Mouse (Mus musculus): ENCODE data around the gene Serpina10.
"Not testable (repeated sequence)": the region's sequence is repeated elsewhere in the genome, so short reads cannot be mapped to it uniquely, and the experiment has no call there.

Gene Serpina10

DNA sequence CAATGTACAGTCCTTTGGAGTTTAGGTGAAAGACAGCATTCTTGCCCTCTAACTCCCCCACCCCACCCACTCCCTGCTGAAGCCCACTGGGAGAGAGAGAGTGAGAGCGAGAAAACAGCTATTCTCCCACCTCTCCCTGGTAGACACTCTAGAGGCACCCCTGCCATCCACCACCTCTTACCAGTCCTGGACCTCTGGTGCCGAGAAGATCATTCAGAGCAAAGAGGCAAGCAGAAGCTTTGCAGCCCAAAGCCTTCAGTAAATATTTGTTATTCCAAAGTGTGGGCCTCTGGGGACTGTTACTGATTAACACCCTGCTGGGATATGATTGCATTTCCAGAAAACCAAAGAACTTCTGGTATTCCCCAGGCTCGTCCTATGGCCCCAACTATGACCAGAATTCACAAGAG is at the start of gene Serpina10:
Gene Serpina10 (minus strand): TSS at position 242 of the 410 bp plus-strand sequence.
- in situ Hi-C loops (cut with MboI, MseI) = no loop called here

DNA sequence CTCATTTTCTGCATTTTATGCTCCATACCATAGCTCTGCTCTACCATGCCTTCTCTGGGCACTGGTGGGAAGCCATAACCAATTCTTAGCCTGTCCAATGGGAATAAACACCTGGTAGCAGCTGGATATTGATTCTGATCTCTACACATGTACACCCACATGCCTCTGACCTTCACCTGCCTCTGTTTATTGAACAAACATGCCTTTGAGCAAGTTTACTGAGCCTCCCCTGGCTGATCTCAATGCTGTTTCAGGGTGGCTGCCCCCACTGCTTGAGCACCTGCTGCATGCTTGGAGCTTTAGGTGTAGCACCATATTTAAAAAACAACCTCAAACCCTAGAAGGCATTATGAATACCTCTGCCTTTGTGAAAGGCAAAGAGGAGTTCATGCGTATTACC is 48.6 kb upstream of the Serpina10 start:
- in situ Hi-C loops (cut with MboI, MseI) = not testable (repeated sequence)

DNA sequence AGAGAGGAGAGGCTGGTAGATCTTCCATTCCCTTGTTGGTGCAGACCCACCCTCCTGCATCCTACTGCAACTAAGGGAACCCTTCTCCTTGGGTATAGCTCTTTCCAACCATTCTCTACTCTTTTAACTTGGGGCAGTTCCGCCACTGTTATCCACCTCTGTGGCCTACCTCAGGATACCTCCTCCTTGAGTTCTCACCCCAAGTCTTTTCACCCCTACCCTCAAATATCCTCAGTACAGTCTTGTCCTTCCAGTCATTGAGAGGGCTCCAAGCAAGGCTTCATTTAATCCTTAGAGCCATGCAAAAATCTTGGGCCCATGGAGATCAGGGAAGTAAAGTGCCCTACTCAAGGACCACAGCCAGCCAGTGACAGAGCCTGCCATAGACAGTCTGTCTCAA is 44.8 kb upstream of the Serpina10 start, which contains the start of gene Serpina16:
Gene Serpina16 (minus strand): TSS at position 101 of the 400 bp plus-strand sequence.
- in situ Hi-C loops (cut with MboI, MseI) = no loop called here

DNA sequence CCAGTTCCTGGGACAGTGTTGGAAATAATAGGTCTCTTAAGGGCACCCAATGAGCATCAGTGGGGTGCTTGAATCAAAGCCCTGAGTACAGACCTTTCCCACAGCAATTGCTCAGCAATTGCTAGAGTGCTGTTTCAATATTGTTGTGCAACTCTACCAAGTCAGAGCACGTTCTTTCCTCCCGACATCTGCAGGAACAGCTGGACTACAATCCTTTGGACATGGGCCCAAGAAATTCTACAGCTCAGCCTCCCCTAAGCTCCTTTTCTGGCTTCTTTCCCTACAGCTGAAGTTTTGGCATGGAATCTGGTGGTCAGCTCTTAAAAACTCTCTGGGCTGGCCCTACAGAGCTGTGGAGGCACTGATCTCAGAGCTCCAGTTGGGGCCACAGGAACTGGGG is 41.9 kb upstream of the Serpina10 start:
- in situ Hi-C loops (cut with MboI, MseI) = no loop called here

DNA sequence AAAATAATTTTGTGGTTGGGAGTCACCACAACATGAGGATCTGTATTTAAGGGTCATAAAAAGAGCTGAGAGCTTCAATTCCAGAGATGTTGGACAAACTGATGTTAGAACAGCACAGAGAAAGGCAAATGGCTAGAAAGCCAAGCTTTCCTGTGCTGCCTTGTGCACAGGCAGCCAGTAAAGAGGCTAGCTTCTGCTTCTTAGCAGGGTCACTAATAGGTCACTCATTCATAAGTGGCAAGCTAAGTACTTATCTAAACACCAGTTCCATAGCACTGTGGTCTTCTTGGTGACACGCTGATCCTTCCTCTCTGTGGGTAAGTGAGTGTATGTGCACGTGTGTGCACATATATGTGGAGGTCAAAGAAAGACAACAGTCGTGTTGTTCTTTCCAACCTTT is 40.2 kb upstream of the Serpina10 start:
- in situ Hi-C loops (cut with MboI, MseI) = no loop called here

DNA sequence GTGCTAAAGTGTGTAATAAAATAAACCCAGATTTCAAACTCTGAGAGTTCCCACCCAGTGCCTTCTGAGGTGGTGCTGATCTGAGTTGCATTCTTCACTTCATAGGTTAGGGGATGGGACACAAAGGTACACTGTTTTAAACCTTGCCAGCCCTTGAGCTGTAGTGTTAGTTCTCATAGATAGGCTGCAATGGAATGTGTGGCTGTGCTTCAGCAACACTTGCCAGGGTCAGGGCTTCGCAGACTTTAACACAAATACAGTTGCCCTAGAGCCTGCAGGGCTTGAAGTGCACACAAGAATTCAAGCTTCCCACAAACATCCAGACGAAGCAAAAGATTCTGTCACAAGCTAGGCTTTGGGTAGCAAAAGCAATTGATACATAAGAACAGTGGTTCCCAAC is 39.7 kb upstream of the Serpina10 start:
- in situ Hi-C loops (cut with MboI, MseI) = no loop called here

- in situ Hi-C loops (cut with MboI, MseI) = no loop called here
Observed at GRCm38 (mm10) chr12:103670344-103670743, 39.1 kb upstream of the Serpina10 start.

GRCm38 (mm10) chr12:103665286-103665685 is 34.0 kb upstream of the Serpina10 start:
- in situ Hi-C loops (cut with MboI, MseI) = no loop called here

GRCm38 (mm10) chr12:103662053-103662452 is 30.8 kb upstream of the Serpina10 start:
- in situ Hi-C loops (cut with MboI, MseI) = not testable (repeated sequence)

DNA sequence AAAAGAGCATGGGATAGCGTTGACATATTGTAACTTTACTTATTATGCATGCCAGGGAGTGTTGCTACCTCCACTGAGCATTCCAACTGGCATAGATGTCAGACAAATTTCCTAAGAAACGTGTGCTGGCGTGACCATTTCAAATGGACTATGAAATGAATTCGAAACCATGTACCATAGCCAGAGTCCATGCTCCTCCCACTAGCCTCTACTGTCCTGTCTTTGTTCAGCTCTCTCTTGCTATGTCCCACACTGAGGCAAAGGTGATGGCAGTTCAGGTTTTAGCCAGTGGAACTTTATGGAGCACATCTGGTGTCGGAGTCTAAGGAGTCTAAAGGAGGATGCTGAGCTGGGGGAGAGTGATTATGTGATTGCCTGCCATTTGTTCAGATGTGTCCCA is 28.8 kb upstream of the Serpina10 start:
- in situ Hi-C loops (cut with MboI, MseI) = no loop called here

DNA sequence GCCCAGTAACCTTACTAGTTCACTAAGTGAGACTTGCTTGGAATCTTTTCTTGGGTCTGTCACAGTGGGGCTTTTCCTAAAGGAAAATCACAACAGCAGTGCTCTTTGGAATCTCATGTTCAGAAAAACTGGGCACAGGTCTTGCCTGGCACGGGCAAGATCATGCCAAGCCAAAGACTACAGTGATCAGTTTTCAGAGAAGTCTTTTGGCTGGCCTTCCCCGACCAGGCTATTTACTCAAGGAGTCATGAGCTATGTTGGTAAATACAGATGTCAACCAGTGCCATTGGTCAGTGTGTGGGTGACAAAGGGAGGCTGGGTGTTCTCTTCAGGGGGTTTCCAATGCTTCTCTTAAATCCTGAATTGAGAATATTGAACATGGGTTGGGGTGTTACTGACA is 27.9 kb upstream of the Serpina10 start:
- in situ Hi-C loops (cut with MboI, MseI) = no loop called here

DNA sequence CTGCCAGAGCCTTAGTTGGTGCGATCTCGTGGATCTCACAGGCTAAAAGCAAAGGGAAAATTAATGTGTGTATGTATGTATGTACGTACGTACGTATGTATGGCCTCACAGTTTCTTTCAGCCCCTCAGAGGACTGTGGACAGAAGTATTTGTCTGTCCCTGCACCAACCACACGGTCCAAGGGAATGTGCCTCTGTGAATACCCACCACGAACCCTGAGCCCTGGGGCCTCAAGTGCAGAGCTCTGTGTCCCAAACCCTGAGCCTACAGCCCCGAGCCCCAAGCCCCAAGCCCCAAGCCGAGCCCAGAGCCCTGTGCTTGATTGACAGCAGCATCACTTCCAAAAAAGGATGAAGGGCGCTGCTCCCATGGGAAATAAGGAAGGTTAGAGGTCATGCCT is 26.7 kb upstream of the Serpina10 start:
- in situ Hi-C loops (cut with MboI, MseI) = no loop called here

DNA sequence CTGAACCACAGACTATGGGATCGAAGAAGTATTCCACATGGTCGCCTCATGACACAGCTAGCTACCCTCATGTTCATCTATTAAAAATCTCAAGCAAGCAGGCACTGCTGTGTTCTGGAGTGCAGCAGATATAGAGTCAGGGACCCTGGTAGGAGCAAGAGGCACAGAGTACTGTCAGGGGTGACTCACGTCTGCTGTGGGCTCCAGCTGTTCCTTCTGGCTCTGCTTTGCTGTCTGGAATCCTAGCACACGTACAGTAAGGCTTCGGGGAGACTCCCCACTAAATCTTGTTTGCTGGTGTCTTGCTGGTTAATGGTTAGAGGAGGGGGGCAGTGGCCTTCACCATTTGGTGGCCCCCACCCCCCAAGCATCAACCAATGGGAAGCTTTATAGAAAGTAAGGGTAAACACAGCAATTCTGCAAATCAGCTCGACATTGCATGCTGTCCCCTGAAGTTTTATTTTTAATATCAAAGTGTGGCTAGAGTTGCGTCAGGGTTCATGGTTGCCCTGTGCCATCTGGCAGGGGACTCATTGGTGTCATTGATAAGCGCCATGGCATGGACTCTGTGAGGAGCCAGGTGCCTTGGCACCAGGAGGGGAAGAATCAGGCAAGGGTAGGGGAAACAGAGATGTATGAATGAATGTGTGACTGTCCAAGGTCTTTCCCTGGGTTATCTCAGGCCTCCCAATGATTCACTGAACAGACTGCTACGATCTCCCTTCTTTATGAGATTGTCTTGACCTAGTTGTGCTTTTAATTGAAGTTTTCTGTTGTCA is 25.8 kb upstream of the Serpina10 start, which contains the start of gene Serpina6:
Gene Serpina6 (minus strand): TSS at position 365 of the 779 bp plus-strand sequence.
- in situ Hi-C loops (cut with MboI, MseI) = no loop called here

- in situ Hi-C loops (cut with MboI, MseI) = no loop called here
Observed at GRCm38 (mm10) chr12:103655123-103656044, 24.1 kb upstream of the Serpina10 start.

GRCm38 (mm10) chr12:103653836-103654235 is 22.6 kb upstream of the Serpina10 start:
- in situ Hi-C loops (cut with MboI, MseI) = no loop called here

DNA sequence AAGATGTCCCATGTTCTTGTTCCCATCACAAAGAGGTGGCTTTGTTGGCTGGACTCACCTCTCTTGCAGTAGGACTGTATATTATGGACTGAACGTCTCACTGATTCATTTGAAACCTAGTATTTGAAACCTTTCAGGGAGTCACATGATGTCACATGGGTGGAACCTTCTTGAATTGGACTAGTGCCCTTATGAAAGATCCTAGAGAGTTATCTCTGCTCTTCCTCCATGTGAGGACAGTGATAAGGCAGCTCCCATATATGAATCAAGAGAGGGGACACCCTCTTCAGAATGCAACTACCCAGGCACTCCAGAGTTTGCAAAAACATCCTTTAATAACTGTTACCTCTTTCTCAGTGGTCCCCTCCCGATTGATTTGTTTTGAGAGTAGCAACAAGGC is 15.1 kb upstream of the Serpina10 start:
- in situ Hi-C loops (cut with MboI, MseI) = no loop called here

GRCm38 (mm10) chr12:103644601-103645000 is 13.4 kb upstream of the Serpina10 start:
- in situ Hi-C loops (cut with MboI, MseI) = no loop called here

GRCm38 (mm10) chr12:103643818-103644217 is 12.6 kb upstream of the Serpina10 start:
- in situ Hi-C loops (cut with MboI, MseI) = no loop called here

DNA sequence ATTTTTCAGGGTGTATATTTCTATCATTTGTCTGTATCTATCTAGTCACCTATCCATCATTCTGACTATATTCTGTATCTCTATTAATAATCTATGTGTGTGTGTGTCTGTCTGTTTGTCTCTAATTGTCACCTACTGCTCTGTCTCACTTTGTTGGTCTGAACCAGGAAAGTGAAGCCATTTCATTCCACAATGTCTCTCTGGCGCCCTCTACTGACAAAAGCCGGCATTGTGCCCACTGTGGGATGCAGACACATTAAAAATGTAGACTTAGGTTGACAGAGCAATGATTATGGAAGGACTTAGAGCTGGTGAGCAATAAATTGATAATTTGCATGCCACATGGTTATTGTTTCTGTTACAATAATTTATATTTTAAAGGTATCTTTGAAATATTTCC is 12.1 kb upstream of the Serpina10 start:
- in situ Hi-C loops (cut with MboI, MseI) = no loop called here

DNA sequence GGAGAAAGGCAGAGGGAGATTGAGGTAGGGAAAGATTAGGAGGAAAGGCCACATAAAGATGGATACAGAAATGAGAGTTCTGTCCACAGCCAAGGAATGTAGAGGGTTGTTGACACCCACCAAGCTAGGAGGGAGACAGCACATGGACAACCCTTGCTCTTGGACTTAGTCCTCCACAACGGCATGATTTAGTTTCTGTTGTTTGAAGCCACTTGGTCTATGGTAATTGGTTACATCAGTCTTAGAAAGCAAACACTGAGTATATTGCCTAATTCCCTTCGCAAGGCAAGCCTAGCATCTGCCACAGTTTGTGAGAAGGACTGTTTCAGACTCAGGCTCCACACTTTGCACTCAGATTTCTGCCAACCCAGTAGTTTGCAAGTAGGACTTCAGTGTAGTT is 4.6 kb upstream of the Serpina10 start:
- in situ Hi-C loops (cut with MboI, MseI) = no loop called here

GRCm38 (mm10) chr12:103634430-103634829 is 3.2 kb upstream of the Serpina10 start:
- in situ Hi-C loops (cut with MboI, MseI) = no loop called here

DNA sequence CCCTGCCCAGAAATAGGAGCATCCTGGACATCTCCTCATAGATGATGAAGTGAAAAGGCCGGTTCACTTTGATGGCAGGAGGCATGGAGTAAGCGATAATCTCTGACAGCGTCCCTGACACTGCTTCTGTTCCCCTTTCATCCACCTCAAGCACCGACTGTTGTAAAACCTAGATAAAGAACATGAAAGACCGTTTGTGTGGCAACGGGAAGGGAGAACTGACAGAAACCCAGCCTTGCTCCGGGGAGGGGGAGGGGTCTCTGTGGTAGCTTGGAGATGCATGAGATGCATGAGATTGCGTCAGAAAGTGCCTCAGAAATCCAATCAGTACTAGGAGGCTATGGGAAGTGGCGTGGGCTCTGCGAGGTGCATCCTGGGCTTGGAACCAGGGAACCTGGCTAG is 14.4 kb downstream of the Serpina10 start:
- in situ Hi-C loops (cut with MboI, MseI) = no loop called here

All from T-helper 2 cell (primary cell).